Mouse (Mus musculus): Measurements from ENCODE around the gene Ern1. TPM values are rescaled to one million over a fixed set of nuclear protein-coding genes. Genes with fewer than 3 reads are reported as not detected.
"Not testable (repeated sequence)": the region's sequence is repeated elsewhere in the genome, so short reads cannot be mapped to it uniquely, and the experiment has no call there.

The Ern1 gene
- polyA plus RNA-seq, 1 experiment from 2014 or later: 7.5 TPM

- no peaks in the 10 kb centered on the region for H3K9me3 ChIP-seq (ENCODE audit: control insufficient read depth, low read length)
- no peak overlapping the region for H3K27ac ChIP-seq (ENCODE audit: low read depth, low read length)
- ATAC-seq (replicated peaks; ENCODE audit: low FRiP score) (no peak), DNase-seq (ENCODE audit: low spot score) (no peak)
- H3K4me2 ChIP-seq: no peak overlapping the region
- no peak overlapping the region for H3K9ac ChIP-seq (ENCODE audit: low read depth, low read length)
- peaks cover 31% of the 10 kb centered on the region for H3K4me1 ChIP-seq (replicated peaks; ENCODE audit: control insufficient read depth, insufficient read depth, low read length)
- H3K4me3 ChIP-seq (ENCODE audit: low read depth, low read length): no peak overlapping the region
- WGBS: 80% methylated on average over 4 of the region's 4 CpGs
- H3K36me3 ChIP-seq (ENCODE audit: control insufficient read depth, insufficient read depth, low read length): no peaks in the 10 kb centered on the region
- H3K27me3 ChIP-seq (replicated peaks; ENCODE audit: control insufficient read depth, insufficient read depth, low read length): no peaks in the 10 kb centered on the region
Measured at GRCm38 (mm10) chr11:106464681-106465544, 22.7 kb downstream of the Ern1 start.

GRCm38 (mm10) chr11:106463845-106464244 lies 23.8 kb downstream of the Ern1 start:
- H3K4me1 ChIP-seq (replicated peaks; ENCODE audit: control insufficient read depth, insufficient read depth, low read length): peaks cover 27% of the 10 kb centered on the region
- H3K27me3 ChIP-seq (replicated peaks; ENCODE audit: control insufficient read depth, insufficient read depth, low read length): no peaks in the 10 kb centered on the region
- DNase-seq (ENCODE audit: low spot score) (no peak), ATAC-seq (replicated peaks; ENCODE audit: low FRiP score) (no peak)
- H3K4me2 ChIP-seq: no peak overlapping the region
- H3K4me3 ChIP-seq (ENCODE audit: low read depth, low read length): no peak overlapping the region
- no peaks in the 10 kb centered on the region for H3K36me3 ChIP-seq (ENCODE audit: control insufficient read depth, insufficient read depth, low read length)
- no peaks in the 10 kb centered on the region for H3K9me3 ChIP-seq (ENCODE audit: control insufficient read depth, low read length)
- H3K27ac ChIP-seq (ENCODE audit: low read depth, low read length): no peak overlapping the region
- 60% methylated on average over 5 of the region's 5 CpGs for WGBS
- no peak overlapping the region for H3K9ac ChIP-seq (ENCODE audit: low read depth, low read length)

- WGBS: 39% methylated on average over 3 of the region's 3 CpGs
- Histone ChIP-seq H3K27ac (ENCODE audit: low read depth, low read length) (no peak overlapping the region), H3K36me3 (ENCODE audit: control insufficient read depth, insufficient read depth, low read length) (no peaks in the 10 kb centered on the region), H3K9ac (ENCODE audit: low read depth, low read length) (no peak overlapping the region), H3K9me3 (ENCODE audit: control insufficient read depth, low read length) (no peaks in the 10 kb centered on the region), H3K4me1 (replicated peaks; ENCODE audit: control insufficient read depth, insufficient read depth, low read length) (peaks cover 22% of the 10 kb centered on the region), H3K27me3 (replicated peaks; ENCODE audit: control insufficient read depth, insufficient read depth, low read length) (no peaks in the 10 kb centered on the region), H3K4me2 (no peak overlapping the region), H3K4me3 (ENCODE audit: low read depth, low read length) (no peak overlapping the region)
- no peak for DNase-seq (ENCODE audit: low spot score)
- ATAC-seq (replicated peaks; ENCODE audit: low FRiP score): no peak
Measured at GRCm38 (mm10) chr11:106462309-106462708, 25.3 kb downstream of the Ern1 start.

- H3K36me3 ChIP-seq (ENCODE audit: control insufficient read depth, insufficient read depth, low read length): no peaks in the 10 kb centered on the region
- H3K4me1 ChIP-seq (replicated peaks; ENCODE audit: control insufficient read depth, insufficient read depth, low read length): peaks cover 21% of the 10 kb centered on the region
- H3K9ac ChIP-seq (ENCODE audit: low read depth, low read length): no peak overlapping the region
- no peak for DNase-seq (ENCODE audit: low spot score)
- ATAC-seq (replicated peaks; ENCODE audit: low FRiP score): no peak
- H3K27me3 ChIP-seq (replicated peaks; ENCODE audit: control insufficient read depth, insufficient read depth, low read length): no peaks in the 10 kb centered on the region
- H3K4me2 ChIP-seq: no peak overlapping the region
- H3K4me3 ChIP-seq (ENCODE audit: low read depth, low read length): no peak overlapping the region
- H3K27ac ChIP-seq (ENCODE audit: low read depth, low read length): no peak overlapping the region
- WGBS: 60% methylated on average over 5 of the region's 5 CpGs
- H3K9me3 ChIP-seq (ENCODE audit: control insufficient read depth, low read length): no peaks in the 10 kb centered on the region
Measured at GRCm38 (mm10) chr11:106461145-106461932, 26.3 kb downstream of the Ern1 start.

- Histone ChIP-seq H3K4me1 (replicated peaks; ENCODE audit: control insufficient read depth, insufficient read depth, low read length) (peaks cover 19% of the 10 kb centered on the region), H3K36me3 (ENCODE audit: control insufficient read depth, insufficient read depth, low read length) (no peaks in the 10 kb centered on the region), H3K9ac (ENCODE audit: low read depth, low read length) (no peak overlapping the region), H3K4me2 (no peak overlapping the region), H3K27ac (ENCODE audit: low read depth, low read length) (no peak overlapping the region), H3K27me3 (replicated peaks; ENCODE audit: control insufficient read depth, insufficient read depth, low read length) (no peaks in the 10 kb centered on the region), H3K4me3 (ENCODE audit: low read depth, low read length) (no peak overlapping the region), H3K9me3 (ENCODE audit: control insufficient read depth, low read length) (no peaks in the 10 kb centered on the region)
- no peak for ATAC-seq (replicated peaks; ENCODE audit: low FRiP score)
- DNase-seq (ENCODE audit: low spot score): no peak
- WGBS: 71% methylated on average over 1 of the region's 1 CpGs
Measured at GRCm38 (mm10) chr11:106460671-106461070, 27.0 kb downstream of the Ern1 start.

GRCm38 (mm10) chr11:106458540-106458939 lies 29.1 kb downstream of the Ern1 start:
- ATAC-seq (replicated peaks; ENCODE audit: low FRiP score) (no peak), DNase-seq (ENCODE audit: low spot score) (no peak)
- 0 out of 2 replicates have a peak, but pooled peaks cover 2% of the 10 kb centered on the region for H3K36me3 ChIP-seq (ENCODE audit: control insufficient read depth, insufficient read depth, low read length)
- H3K9ac ChIP-seq (ENCODE audit: low read depth, low read length): no peak overlapping the region
- no peak overlapping the region for H3K4me2 ChIP-seq
- H3K27ac ChIP-seq (ENCODE audit: low read depth, low read length): no peak overlapping the region
- WGBS: 84% methylated on average over 4 of the region's 4 CpGs
- H3K9me3 ChIP-seq (ENCODE audit: control insufficient read depth, low read length): no peaks in the 10 kb centered on the region
- peaks cover 17% of the 10 kb centered on the region for H3K4me1 ChIP-seq (replicated peaks; ENCODE audit: control insufficient read depth, insufficient read depth, low read length)
- H3K4me3 ChIP-seq (ENCODE audit: low read depth, low read length): no peak overlapping the region
- H3K27me3 ChIP-seq (replicated peaks; ENCODE audit: control insufficient read depth, insufficient read depth, low read length): no peaks in the 10 kb centered on the region

GRCm38 (mm10) chr11:106443646-106444045 lies 44.0 kb downstream of the Ern1 start:
- no peak for DNase-seq (ENCODE audit: low spot score)
- peaks cover 19% of the 10 kb centered on the region for H3K4me1 ChIP-seq (replicated peaks; ENCODE audit: control insufficient read depth, insufficient read depth, low read length)
- no peak for ATAC-seq (replicated peaks; ENCODE audit: low FRiP score)
- no peaks in the 10 kb centered on the region for H3K27me3 ChIP-seq (replicated peaks; ENCODE audit: control insufficient read depth, insufficient read depth, low read length)
- no peaks in the 10 kb centered on the region for H3K9me3 ChIP-seq (ENCODE audit: control insufficient read depth, low read length)
- WGBS: 33% methylated on average over 3 of the region's 3 CpGs
- no peak overlapping the region for H3K27ac ChIP-seq (ENCODE audit: low read depth, low read length)
- H3K36me3 ChIP-seq (ENCODE audit: control insufficient read depth, insufficient read depth, low read length): no peaks in the 10 kb centered on the region
- no peak overlapping the region for H3K9ac ChIP-seq (ENCODE audit: low read depth, low read length)
- H3K4me2 ChIP-seq: no peak overlapping the region
- H3K4me3 ChIP-seq (ENCODE audit: low read depth, low read length): no peak overlapping the region

GRCm38 (mm10) chr11:106442564-106442963 lies 45.1 kb downstream of the Ern1 start:
- H3K4me1 ChIP-seq (replicated peaks; ENCODE audit: control insufficient read depth, insufficient read depth, low read length): peaks cover 22% of the 10 kb centered on the region
- H3K27me3 ChIP-seq (replicated peaks; ENCODE audit: control insufficient read depth, insufficient read depth, low read length); H3K27ac ChIP-seq (ENCODE audit: low read depth, low read length); H3K36me3 ChIP-seq (ENCODE audit: control insufficient read depth, insufficient read depth, low read length); H3K9ac ChIP-seq (ENCODE audit: low read depth, low read length); H3K9me3 ChIP-seq (ENCODE audit: control insufficient read depth, low read length); ATAC-seq (replicated peaks; ENCODE audit: low FRiP score); H3K4me3 ChIP-seq (ENCODE audit: low read depth, low read length); H3K4me2 ChIP-seq; DNase-seq (ENCODE audit: low spot score): not testable (repeated sequence)
- WGBS: 81% methylated on average over 1 of the region's 2 CpGs
